Mouse (Mus musculus) induced T-regulatory cell, adult 2 months (primary cell): ENCODE data around the gene Prim2.

Source experiments
- DNase-seq: peaks from one replicate; pipeline ENCODE4 v3.0.0-alpha.2; 2012; ENCODE audit warnings: low read depth

Prim2 gene

DNA sequence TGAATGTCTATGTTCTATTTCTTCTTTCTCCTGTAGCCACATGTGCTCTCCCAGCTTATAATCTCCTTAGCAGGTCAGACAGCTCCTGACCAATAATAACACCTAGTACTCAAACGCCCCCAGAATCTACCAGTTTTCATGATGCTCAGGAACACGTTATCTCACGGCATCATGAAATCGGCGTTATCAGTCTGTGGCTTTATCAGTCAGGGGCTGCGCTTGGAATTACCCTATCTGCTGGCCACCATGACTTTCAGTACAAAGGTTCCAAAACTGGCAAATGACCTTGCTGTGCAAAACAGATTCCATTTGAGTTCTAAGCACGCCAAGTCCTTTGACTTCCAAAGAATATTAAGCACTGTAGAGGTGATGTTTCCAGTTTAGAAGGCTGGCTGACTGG, 127.9 kb downstream of the Prim2 start:
- DNase-seq: no peak

DNA sequence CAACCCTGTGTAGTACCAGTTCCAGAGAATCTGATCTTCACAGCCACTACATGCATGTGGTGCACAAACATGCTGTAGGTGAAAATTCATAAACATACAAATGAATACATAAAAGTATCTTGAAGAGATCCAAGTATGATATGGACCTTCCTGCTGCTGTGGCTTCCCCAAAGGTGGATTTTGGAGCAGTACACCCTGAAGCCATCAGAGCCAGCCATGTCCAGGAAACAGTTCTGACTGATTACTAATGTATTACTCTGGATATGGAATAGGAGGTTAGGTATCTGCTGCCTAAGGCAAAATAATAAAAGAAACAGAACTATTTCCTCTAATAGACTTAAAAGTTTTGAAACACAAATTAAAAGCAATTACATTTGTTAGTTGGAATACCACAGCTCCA, 131.6 kb downstream of the Prim2 start:
- DNase-seq: no peak

DNA sequence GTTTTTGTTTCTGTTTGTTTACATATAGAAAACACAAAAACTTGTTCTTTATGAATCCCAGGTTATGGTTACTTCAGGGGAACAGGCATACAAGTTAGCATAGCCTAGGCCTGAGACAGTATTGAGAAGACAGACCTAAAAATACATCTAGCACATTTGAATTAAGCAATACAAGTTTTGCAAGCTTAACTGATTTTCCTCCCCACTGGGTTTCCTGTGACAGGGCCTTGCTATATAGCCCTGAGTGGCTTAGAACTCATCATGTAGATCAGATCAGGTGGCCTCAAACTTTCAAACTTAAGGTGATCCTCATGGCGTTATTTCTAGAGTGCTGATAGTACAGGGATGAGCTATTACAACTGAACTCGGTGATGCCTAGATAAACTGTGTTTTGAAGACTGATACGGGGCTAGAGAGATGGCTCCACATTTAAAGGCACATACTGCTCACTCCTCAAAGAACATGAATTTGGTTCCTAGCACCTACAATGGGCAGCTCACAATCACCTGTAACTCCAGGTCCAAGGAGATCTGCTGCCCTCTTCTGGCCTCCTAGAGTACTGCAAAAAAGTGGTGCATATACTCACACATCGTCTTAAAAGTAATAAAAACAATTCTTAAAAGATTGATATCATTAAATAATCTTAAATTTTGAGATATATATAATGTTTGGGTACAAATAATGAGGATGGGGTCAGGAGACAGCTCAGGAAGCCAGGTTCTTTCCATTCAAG, 133.2 kb downstream of the Prim2 start:
- peak; percentile 11 for DNase-seq

- no peak for DNase-seq
Measured at GRCm38 (mm10) chr1:33535140-33535686, 134.4 kb downstream of the Prim2 start.

DNA sequence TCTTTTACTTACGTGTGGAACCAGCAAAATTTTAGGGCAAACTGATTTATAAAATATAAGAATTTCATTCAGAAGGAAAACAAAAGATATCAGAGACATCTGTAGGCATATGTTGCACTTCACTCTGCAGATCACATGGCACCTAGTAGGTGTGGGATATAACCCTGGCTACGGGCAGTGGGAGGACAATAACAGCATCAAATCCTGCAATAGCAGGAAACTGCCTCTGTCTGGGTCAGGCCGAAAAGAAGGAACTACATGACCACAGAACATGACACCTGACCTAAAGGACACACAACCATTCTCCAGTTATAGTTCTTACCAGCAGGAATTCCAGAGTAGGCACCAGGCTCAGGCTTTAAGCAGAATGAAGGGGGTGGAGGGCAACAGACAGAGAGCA, 137.7 kb downstream of the Prim2 start:
- DNase-seq: no peak

GRCm38 (mm10) chr1:33531097-33531856, 138.3 kb downstream of the Prim2 start:
- no peak for DNase-seq

GRCm38 (mm10) chr1:33530491-33530890, 139.1 kb downstream of the Prim2 start:
- DNase-seq: no peak

DNA sequence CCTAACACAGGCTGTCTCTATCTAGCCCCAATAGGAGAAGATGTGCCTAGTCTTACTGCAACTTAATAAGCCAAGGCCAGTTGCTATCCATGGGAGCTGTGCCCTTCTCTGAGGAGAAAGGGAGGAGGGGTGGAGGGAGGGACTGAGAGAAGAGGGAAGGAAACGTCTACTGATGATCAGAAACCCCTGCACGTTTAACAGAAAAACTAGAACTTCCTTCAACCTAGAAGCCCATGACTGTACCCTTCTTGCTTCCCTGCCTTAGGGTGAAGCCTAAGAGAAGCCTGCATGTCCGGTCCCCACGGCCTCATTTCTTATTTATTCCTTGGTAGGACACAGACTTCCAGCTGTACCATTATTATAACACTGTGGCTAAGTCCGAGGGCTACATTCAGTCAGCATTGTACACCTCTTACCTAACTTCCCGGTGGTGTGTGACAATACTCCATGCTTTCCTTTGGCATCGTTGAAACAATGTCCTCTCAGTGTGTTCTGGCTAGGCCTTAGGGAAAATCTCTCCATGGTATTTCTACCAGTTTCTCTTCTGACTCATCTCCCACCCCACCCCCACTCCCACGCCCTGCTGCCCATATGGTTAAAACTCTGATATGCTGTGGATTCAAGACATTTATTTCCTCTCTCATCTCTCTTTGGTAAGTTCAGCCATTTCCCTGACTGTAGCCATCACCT, 139.9 kb downstream of the Prim2 start:
- no peak for DNase-seq

- no peak for DNase-seq
Measured at GRCm38 (mm10) chr1:33527352-33527863, 142.2 kb downstream of the Prim2 start.

DNA sequence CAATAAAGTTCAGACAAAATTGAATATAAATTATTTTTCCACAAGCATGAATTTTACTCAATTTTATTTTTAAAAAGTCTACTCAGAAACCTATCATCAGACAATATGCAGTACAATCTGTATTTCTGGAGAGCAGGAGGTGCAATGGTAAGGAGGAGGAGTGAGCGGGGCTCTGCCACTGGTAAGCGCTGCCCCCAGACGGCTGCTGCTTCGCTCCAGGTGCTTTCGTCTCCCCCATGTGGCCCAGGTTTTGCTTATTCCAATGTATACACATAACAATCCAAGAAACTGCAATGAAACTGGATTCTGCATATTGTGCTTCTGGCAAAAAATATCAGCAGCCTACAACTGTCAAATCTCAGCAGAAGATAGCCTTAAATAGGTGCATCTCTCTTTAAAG, 146.4 kb downstream of the Prim2 start:
- DNase-seq: no peak

DNA sequence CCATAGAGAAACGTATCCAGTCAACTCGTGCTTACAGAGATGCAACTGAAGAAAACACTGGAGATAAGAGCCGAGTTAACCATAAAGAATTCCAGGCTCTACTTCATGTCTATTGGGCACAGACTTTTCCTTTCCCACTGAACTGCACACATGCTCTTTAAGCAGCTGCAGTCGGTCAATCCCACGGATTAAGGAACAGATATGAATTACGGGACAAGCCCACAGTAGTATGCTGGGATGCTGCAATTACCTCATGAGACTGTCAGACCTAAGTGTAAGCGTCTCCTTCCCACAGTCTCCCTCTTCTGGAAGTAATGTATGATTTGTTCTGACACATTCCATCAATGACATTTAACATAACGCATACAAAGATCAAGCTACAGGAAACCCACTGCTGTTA, 154.5 kb downstream of the Prim2 start:
- no peak for DNase-seq

DNA sequence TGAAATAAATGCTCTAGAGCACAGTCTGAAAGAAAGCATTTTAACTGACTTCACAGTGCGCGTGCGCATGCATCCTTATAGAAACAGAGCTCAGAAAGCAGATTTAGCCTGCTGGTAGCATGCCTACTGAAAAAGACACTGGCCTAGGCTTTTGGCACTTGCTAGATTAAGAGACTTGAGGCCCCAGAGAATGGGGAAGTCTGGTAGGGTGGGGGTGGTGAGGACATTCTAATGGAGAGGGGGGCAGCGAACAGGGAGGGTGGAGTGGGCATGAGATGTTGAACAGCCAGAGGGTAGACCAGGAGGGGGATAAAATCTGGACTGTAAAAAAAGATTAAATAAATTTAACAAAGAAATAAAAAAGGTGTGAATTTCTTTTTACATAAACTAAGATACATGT, 158.3 kb downstream of the Prim2 start:
- DNase-seq: no peak

- no peak for DNase-seq
Measured at GRCm38 (mm10) chr1:33504371-33504770, 165.2 kb downstream of the Prim2 start.

DNA sequence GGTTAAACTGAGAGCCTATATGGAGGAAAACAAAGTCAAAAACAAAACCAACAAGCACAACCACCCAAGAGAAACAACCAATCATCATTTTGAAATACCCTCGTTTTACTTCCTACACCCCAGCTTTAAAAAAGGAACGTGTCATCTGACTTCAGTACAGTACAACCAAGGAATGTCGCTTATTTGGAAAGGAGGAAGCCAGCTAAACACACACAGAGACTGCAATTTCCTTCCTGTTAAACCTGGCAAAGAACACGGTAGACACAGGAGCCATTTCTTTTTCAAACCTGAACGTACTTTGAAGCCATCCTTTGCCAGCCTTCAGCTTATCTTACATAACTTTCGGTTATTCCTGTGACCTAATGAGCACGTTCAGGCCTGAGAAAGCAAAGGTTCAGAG, 166.7 kb downstream of the Prim2 start:
- DNase-seq: no peak

- no peak for DNase-seq
Measured at GRCm38 (mm10) chr1:33502298-33502697, 167.3 kb downstream of the Prim2 start.

DNA sequence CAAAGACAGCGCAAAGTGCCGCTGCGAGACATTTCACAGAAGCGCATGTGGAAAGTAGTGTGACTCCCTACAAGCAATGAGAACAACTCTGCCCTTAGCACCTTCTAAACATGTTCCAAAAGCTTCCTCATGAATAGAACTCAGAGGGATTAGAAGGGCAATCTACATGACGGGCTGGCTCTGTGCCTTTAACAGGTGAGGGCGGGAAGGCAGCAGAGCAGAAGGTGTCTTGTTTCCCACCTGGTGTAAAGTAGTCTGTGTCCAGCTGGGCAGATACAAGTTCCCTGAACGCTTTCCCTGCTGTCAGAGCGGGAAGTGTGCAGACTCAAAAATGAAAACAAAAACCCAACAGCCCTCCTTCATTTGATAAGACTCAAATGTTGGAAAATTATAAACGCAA, 169.5 kb downstream of the Prim2 start:
- DNase-seq: no peak

DNA sequence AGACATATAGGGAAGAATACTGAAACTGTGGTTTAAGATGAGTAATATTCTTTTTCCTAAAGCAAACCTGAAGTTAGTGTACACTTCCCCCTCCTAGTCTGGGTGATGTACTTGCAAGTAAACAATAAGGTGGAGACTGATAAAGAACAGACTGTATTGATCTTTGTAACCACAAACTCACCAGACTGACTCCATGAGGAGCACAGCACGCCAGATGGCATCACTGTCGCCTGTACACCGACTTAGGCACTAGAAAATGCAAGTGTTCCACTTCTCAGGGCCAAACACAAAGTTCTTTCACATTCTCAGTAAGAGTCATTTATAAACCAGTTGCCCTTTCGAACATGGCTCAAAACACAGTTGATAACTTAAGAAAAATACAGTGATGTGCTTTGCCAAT, 170.0 kb downstream of the Prim2 start:
- no peak for DNase-seq

DNA sequence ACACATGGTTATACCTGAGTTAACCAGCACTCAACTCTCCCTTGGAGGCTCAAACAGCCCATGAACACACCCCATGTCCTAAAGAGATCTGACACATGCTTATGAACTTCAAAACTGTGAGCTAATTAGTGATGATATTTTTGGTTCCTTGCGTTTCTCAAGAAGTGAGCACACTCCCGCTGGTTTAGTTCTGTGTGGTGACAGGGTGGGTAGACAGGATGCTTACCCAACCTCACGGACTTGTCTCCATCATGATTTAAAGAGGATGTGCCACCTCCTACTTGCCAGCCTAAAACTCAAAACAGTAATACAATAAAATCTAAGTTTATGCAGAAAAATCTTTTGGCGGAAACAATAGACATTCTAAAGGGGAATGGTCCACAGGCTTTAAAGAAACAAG, 173.5 kb downstream of the Prim2 start:
- DNase-seq: no peak

DNA sequence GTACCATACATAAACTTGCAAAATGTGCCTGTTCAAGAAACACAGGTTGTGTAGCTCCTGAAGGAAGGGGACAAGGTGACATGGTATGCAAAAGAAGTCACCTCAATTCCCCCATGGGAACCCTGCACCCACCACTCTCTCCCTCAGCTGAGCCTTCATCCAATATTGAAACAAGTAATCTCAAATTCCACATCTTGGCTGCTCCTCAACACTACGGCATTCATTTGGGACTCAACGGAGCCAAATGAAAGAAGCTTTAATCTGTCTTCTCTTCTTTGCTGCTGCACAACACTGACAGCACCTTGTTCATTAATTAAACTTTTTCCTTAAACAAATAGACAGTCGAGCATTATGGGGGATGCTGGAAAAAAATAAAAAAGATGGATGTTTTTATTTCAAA, 174.0 kb downstream of the Prim2 start:
- no peak for DNase-seq

- no peak for DNase-seq
Measured at GRCm38 (mm10) chr1:33495203-33495553, 174.4 kb downstream of the Prim2 start.

- no peak for DNase-seq
Measured at GRCm38 (mm10) chr1:33494524-33495202, 174.9 kb downstream of the Prim2 start.

DNA sequence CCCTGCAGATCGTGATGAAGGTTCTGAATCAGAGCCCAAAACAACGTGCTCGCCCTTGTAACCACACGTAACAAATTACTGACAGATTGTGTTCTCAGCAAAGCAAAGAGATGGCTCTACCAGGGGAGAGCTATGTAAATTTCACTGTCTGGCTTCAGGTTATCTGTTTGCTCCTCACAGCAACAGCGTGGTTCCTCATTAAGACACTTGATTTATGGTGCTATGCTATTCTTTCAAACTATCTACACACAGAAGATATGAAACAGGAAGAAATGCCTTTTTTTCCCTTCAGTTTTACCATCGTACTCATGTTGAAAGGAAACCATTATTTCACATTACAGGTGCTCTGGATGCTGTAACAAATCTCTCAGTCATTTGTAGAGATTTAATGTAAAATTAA, 179.4 kb downstream of the Prim2 start:
- no peak for DNase-seq
